Mouse (Mus musculus): Measurements from ENCODE around the gene Gm28051.

DNA sequence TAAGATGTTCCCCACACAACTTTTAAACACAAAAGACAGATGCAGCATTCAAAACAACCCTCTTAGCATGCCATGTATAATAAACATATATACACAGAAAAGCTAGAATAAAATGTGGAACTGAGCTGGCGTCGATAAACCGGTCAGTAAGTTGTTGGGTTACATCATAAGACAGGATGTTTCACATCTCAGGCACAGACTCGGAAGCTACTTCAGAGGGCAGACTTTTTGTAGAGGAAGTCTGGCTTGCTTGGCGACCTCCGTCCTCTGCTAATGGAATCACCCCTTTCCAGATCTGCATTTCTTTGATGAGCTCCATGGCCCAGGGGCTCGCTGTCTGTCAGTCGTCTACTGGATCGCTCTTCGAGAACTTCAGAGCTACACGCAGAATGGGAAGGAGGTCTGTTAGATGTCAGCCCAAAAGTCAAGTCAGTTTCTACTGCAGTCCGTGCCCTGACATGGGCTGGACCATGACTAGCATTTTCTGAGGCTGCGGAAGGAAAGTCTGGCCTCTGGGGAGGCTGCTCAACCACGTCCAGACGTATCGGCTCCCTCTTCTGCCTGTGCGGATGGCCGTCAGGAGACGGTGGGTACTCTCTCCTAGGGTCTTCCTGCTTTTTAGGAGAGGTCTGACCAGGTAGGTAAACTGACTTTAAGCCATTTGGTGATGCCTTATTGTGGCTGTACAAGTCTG lies 27.5 kb upstream of the Gm28051 start:
- no peak for TF ChIP-seq POLR2A (IDR thresholded peaks at IDR 0.05; ENCODE audit: insufficient read depth, low read depth, low read length)
- TF ChIP-seq CTCF (IDR thresholded peaks at IDR 0.05; ENCODE audit: insufficient read depth, low read depth, low read length), result no peak
